Mouse (Mus musculus) limb, embryonic 13.5 days (tissue): ENCODE results near the gene Klf13. TPM values are rescaled to one million over a fixed set of nuclear protein-coding genes. Genes with fewer than 3 reads are reported as not detected.

Experiments
- ATAC-seq: fragments of 200-750 bp; cut with Nextera tagmentation; 2 replicates; pipeline ENCODE4 v1.8.0; 2017; ENCODE audit warnings: low read depth, moderate number of reproducible peaks, moderate TSS enrichment; ENCODE audit not compliant: low FRiP score
- H3K27ac ChIP-seq: fragments of 300-500 bp; sonication (generic); 2 replicates; pipeline ENCODE4 v1.5.1; 2015; ENCODE audit warnings: inconsistent platforms, mild to moderate bottlenecking, moderate library complexity
- H3K27me3 ChIP-seq: fragments of 300-500 bp; sonication (generic); 2 replicates; pipeline ENCODE4 v1.6.1; 2015; ENCODE audit warnings: mild to moderate bottlenecking, inconsistent platforms
- H3K36me3 ChIP-seq: fragments of 300-500 bp; sonication (generic); 2 replicates; pipeline ENCODE4 v1.6.1; 2015; ENCODE audit warnings: inconsistent platforms, mild to moderate bottlenecking, moderate library complexity
- H3K4me1 ChIP-seq: fragments of 300-500 bp; sonication (generic); 2 replicates; pipeline ENCODE4 v1.6.1; 2015; ENCODE audit warnings: inconsistent platforms
- H3K4me2 ChIP-seq: fragments of 300-500 bp; sonication (generic); replicated peaks from 2 replicates; pipeline ENCODE4 v1.6.1; 2015; ENCODE audit warnings: inconsistent platforms, mild to moderate bottlenecking, moderate library complexity
- H3K4me3 ChIP-seq: fragments of 300-500 bp; sonication (generic); 2 replicates; pipeline ENCODE4 v1.5.1; 2015; ENCODE audit warnings: moderate library complexity, mild to moderate bottlenecking, inconsistent platforms
- H3K9ac ChIP-seq: fragments of 300-500 bp; sonication (generic); 2 replicates; pipeline ENCODE4 v1.6.1; 2015; ENCODE audit warnings: mild to moderate bottlenecking, inconsistent platforms
- H3K9me3 ChIP-seq: fragments of 300-500 bp; sonication (generic); 2 replicates; pipeline ENCODE4 v1.6.1; 2016; ENCODE audit warnings: inconsistent platforms
- WGBS: fragments of 180-500 bp; shearing (Covaris S2); methylation state at CpG from one replicate; pipeline ENCODE4 v1.1.7; 2015; 5-methylcytosine and 5-hydroxymethylcytosine counted together
- polyA plus RNA-seq: library from polyadenylated mRNA; unstranded; fragments of >200 nt; fragmentation: Nextera tagmentation; extraction: Ambion mirVana; gene quantifications from 2 replicates; pipeline ENCODE4 v1.2.1, GENCODE M21; 2015

Gene Klf13
- polyA plus RNA-seq, 1 experiment from 2014 or later: 20.9 TPM

DNA sequence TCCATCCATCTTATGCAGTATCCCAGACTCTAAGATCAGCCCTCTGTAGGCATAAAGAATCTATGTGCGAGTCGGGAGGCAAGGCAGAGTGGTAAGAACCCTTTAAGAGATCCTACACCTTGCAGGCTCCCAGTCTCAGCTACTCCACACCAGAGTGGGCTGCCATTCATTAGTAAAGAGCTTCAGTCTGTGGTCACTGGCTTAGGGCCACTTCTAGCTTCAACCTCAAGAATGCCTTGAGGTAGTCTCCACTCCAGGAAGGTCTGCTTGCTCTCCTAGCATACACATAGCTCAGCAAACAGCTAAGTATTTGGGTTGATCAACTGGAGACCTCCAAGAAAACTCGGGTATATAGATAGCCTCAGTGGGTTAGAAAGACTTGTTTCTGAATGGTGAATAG is 41.1 kb downstream of the Klf13 start:
- peak overlapping the region; percentile 59; the same call in 1 of the 2 replicates for H3K9ac ChIP-seq
- no peak overlapping the region for H3K27ac ChIP-seq
- H3K4me3 ChIP-seq: no peak overlapping the region

DNA sequence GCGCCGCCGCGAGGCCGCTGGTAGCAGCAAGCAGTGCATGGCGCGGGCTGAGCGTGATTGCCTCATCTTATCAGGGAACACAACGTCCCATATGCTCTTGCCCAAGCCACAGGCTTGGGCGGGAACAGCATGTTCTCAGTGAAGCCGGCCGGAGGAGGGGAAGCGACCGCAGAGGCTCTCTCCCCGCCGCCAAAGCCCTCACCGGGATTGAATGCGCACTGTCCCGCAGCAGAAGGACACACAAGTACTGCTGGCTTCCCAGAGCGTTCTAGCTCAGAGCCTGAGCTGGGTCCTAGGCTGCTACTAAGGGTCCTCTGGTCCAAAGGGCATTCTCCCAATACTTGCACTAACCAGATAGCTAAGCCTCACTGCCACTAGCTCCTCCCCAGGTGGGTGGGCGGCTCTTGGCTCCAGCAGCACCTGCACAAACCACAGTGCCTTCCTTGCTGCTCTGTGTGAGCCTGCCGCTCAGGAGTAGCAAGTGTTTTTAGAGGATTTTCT is 41.7 kb downstream of the Klf13 start:
- WGBS: under 1% methylated on average over 22 of the region's 22 CpGs
- Histone ChIP-seq H3K4me2 (peak overlapping the region; percentile 81), H3K9me3 (no peaks in the 10 kb centered on the region), H3K9ac (peak overlapping the region; percentile 59), H3K27me3 (no peaks in the 10 kb centered on the region), H3K27ac (peak overlapping the region; percentile 7; the same call in 1 of the 2 replicates), H3K36me3 (no peaks in the 10 kb centered on the region), H3K4me3 (peak overlapping the region; percentile 40), H3K4me1 (peaks cover 38% of the 10 kb centered on the region)
- ATAC-seq: peak; percentile 81

More for the DNA sequence above, 41.1 kb downstream of the Klf13 start:
- no peak for ATAC-seq
- Histone ChIP-seq H3K4me2 (peak overlapping the region; percentile 81), H3K36me3 (no peaks in the 10 kb centered on the region), H3K9me3 (no peaks in the 10 kb centered on the region), H3K4me1 (peaks cover 40% of the 10 kb centered on the region), H3K27me3 (no peaks in the 10 kb centered on the region)
- 49% methylated on average over 3 of the region's 3 CpGs for WGBS

GRCm38 (mm10) chr7:63896276-63896967 is 42.3 kb downstream of the Klf13 start:
- no peaks in the 10 kb centered on the region for H3K9me3 ChIP-seq

GRCm38 (mm10) chr7:63895223-63895622 is 43.5 kb downstream of the Klf13 start:
- 92% methylated on average over 3 of the region's 3 CpGs for WGBS
- Histone ChIP-seq H3K36me3 (peaks cover 7% of the 10 kb centered on the region), H3K9me3 (no peaks in the 10 kb centered on the region), H3K4me3 (no peak overlapping the region), H3K4me2 (no peak overlapping the region), H3K4me1 (peaks cover 26% of the 10 kb centered on the region), H3K9ac (no peak overlapping the region), H3K27ac (no peak overlapping the region), H3K27me3 (no peaks in the 10 kb centered on the region)
- ATAC-seq: no peak

More at GRCm38 (mm10) chr7:63896276-63896967, 42.3 kb downstream of the Klf13 start:
- no peak for ATAC-seq
- H3K27ac ChIP-seq: no peak overlapping the region
- H3K4me2 ChIP-seq: peak overlapping the region; percentile 81
- H3K9ac ChIP-seq: peak overlapping the region; percentile 59
- H3K36me3 ChIP-seq: no peaks in the 10 kb centered on the region; the same call in 1 of the 2 replicates
- H3K4me1 ChIP-seq: peaks cover 32% of the 10 kb centered on the region
- WGBS: 17% methylated on average over 16 of the region's 17 CpGs
- no peaks in the 10 kb centered on the region for H3K27me3 ChIP-seq
- peak overlapping the region; percentile 40 for H3K4me3 ChIP-seq

DNA sequence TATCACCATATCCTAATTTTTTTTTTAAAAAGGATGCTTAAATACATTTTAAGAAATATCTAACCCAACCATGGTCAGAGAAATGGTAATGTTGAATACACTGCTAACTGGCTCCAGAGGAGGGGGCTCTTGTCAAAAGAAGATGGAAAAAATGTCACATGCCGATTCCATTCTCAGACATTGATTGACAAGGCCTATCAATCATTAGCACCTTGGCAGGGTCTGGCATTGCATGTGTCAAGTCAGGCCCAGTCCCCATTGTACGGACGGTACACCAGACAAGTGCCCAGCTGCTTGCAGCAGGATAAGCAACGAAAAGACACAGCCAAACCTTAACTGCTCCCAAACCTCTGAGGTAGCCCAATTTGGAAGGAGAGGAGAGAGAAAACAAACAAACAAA is 44.1 kb downstream of the Klf13 start:
- no peak overlapping the region for H3K4me3 ChIP-seq
- H3K9me3 ChIP-seq: no peaks in the 10 kb centered on the region
- no peak overlapping the region for H3K9ac ChIP-seq
- no peak overlapping the region for H3K4me2 ChIP-seq
- ATAC-seq: no peak
- H3K27ac ChIP-seq: no peak overlapping the region
- peaks cover 11% of the 10 kb centered on the region for H3K36me3 ChIP-seq
- H3K27me3 ChIP-seq: no peaks in the 10 kb centered on the region
- WGBS: 80% methylated on average over 4 of the region's 4 CpGs
- H3K4me1 ChIP-seq: peaks cover 24% of the 10 kb centered on the region

DNA sequence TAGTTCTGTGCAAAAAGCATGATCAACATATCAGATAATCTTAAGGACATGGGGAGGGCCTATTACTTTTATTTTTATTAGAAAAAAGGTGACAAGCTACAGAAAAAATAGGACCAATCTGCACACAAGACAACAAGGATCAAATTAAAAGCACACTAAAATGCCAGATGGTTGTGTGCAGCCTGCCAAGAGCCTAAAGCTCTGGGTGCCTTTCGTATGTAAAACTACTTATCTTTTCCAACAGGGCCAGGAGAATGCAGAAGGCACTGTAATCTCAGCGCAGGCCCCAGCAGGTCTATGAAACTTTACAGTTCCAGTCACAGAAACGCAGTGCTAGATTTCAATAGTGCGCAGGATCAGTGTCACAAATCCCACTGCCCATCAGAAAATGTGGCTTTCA is 45.0 kb downstream of the Klf13 start:
- H3K27me3 ChIP-seq: no peaks in the 10 kb centered on the region
- no peaks in the 10 kb centered on the region for H3K9me3 ChIP-seq
- WGBS: 37% methylated on average over 4 of the region's 4 CpGs
- no peak overlapping the region for H3K4me2 ChIP-seq
- H3K9ac ChIP-seq: no peak overlapping the region
- no peak overlapping the region for H3K4me3 ChIP-seq
- ATAC-seq: no peak
- H3K4me1 ChIP-seq: peaks cover 27% of the 10 kb centered on the region
- no peak overlapping the region for H3K27ac ChIP-seq
- H3K36me3 ChIP-seq: peaks cover 11% of the 10 kb centered on the region

GRCm38 (mm10) chr7:63893201-63893600 is 45.5 kb downstream of the Klf13 start:
- Histone ChIP-seq H3K9ac (no peak overlapping the region), H3K4me1 (peaks cover 26% of the 10 kb centered on the region), H3K27me3 (no peaks in the 10 kb centered on the region), H3K27ac (no peak overlapping the region), H3K36me3 (peaks cover 11% of the 10 kb centered on the region), H3K9me3 (no peaks in the 10 kb centered on the region), H3K4me2 (no peak overlapping the region), H3K4me3 (no peak overlapping the region)
- ATAC-seq: no peak
- 82% methylated on average over 5 of the region's 5 CpGs for WGBS

DNA sequence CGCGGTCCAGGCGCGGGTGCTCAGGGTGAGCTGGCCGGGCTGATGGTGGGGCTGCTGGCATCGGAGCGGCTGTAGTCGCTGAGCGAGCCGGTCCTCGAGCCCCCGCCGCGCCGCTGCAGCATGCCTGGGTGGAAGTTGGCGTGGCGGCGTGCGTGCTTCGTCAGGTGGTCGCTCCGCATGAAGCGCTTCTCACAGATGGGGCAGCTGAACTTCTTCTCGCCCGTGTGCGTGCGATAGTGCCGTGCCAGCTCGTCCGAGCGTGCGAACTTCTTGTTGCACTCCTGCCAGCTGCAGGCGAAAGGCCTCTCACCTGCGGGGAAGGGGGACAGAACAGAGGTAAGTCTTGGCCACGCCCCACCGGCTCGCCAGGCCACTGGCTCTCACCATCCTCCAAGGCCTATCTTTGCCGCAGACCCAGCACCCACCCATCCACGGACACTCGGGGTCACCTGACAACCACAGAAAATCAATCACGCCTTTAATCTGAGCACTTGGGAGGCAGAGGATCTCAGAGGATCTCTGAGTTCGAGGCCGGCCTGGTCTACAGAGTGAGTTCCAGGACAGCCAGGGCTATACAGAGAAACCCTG is 47.1 kb downstream of the Klf13 start:
- Histone ChIP-seq H3K27ac (no peak overlapping the region), H3K9ac (no peak overlapping the region), H3K4me2 (no peak overlapping the region), H3K4me3 (no peak overlapping the region), H3K36me3 (peaks cover 11% of the 10 kb centered on the region), H3K27me3 (no peaks in the 10 kb centered on the region), H3K4me1 (peaks cover 10% of the 10 kb centered on the region), H3K9me3 (no peaks in the 10 kb centered on the region)
- 75% methylated on average over 43 of the region's 43 CpGs for WGBS
- ATAC-seq: no peak

DNA sequence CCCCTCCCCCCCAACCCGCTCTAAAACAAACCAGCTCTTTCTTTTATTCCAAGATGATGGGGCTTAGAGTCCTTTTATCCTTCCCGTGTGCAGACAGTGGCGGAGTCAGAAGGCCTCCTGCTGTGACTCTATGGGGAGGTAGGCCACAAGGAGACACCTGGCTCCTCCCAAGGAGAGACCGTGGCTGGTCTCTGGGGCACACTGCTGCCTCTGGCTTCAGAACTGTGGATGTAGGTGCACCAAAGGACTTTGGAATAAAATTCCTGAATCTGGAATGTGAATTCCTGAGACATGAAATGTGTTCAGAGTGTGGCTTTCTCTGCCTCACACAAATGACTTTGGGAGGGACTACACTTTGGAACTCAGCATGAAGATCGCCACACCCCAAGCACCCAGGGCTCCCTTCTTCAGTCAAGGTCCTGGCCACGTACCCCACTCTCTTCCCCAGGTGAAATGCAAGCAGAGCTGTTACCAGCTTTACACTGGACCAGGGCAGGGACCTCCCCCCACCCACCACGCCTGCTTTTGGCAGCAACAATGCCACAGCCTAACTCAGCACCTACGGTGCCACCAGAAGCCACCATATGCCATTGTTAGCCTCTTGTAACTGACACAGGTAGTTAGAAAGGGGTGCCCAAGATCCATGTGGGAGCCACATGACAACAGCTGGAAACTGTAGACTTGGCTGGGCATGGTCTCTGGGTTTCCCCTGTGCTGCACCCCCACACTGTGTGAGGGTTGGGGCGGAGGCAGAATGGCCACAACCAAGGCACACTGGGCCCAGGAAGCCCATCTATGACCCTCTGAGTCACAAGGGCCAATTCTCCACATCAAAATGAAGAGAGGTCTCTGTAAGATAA is 49.4 kb downstream of the Klf13 start:
- Histone ChIP-seq H3K4me1 (0 out of 2 replicates have a peak, but pooled peaks cover 3% of the 10 kb centered on the region), H3K9ac (no peak overlapping the region), H3K4me3 (no peak overlapping the region), H3K27ac (no peak overlapping the region), H3K27me3 (no peaks in the 10 kb centered on the region), H3K9me3 (no peaks in the 10 kb centered on the region), H3K36me3 (peaks cover 11% of the 10 kb centered on the region), H3K4me2 (no peak overlapping the region)
- ATAC-seq: no peak
- 80% methylated on average over 9 of the region's 9 CpGs for WGBS

GRCm38 (mm10) chr7:63888674-63889073 is 50.0 kb downstream of the Klf13 start:
- ATAC-seq: no peak
- Histone ChIP-seq H3K27ac (no peak overlapping the region), H3K27me3 (no peaks in the 10 kb centered on the region), H3K9ac (no peak overlapping the region), H3K4me1 (0 out of 2 replicates have a peak, but pooled peaks cover 3% of the 10 kb centered on the region), H3K9me3 (no peaks in the 10 kb centered on the region), H3K4me3 (no peak overlapping the region), H3K4me2 (no peak overlapping the region), H3K36me3 (peaks cover 11% of the 10 kb centered on the region)
- 69% methylated on average over 6 of the region's 6 CpGs for WGBS

DNA sequence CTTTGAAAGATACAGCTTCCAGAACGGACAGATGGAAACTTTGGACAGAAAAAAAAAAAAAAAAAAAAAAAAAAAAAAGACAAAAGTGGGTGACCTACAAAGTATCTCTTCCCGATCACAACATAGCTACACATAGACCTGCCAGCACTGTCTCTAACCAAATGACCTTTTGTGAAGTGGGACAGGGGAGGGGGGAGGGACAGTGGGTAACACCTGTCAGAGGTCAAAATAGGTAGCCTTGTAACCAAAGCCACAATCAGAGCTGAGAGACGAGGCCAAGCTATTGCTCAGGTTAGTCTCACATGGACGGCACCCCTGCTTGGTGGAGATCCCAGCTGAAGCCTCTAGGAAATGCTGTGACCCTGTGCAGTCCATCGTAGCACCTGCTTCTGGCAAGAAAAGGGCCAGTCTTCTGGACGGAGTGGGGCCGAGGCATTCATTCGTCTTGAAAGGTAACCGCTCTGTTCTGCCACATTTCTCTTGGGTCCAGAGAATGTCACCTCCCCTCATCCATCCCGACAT is 51.1 kb downstream of the Klf13 start:
- no peak overlapping the region for H3K9ac ChIP-seq
- 86% methylated on average over 10 of the region's 10 CpGs for WGBS

More for the DNA sequence above, 51.1 kb downstream of the Klf13 start:
- no peak overlapping the region for H3K4me3 ChIP-seq
- ATAC-seq: no peak
- H3K4me1 ChIP-seq: 0 out of 2 replicates have a peak, but pooled peaks cover 3% of the 10 kb centered on the region
- H3K4me2 ChIP-seq: no peak overlapping the region
- peaks cover 11% of the 10 kb centered on the region for H3K36me3 ChIP-seq
- no peaks in the 10 kb centered on the region for H3K9me3 ChIP-seq
- no peaks in the 10 kb centered on the region for H3K27me3 ChIP-seq
- no peak overlapping the region for H3K27ac ChIP-seq
